Mouse (Mus musculus) lung, postnatal 14 days (tissue): ENCODE results near the gene Fbxw10.

Experiments
- DNase-seq: peaks from one replicate; pipeline ENCODE4 v3.0.0; 2021

Fbxw10 gene

GRCm38 (mm10) chr11:62844562-62844961, 2.3 kb upstream of the Fbxw10 start:
- DNase-seq: no peak

- DNase-seq: no peak
Observed at GRCm38 (mm10) chr11:62845730-62846129, 1.1 kb upstream of the Fbxw10 start.

DNA sequence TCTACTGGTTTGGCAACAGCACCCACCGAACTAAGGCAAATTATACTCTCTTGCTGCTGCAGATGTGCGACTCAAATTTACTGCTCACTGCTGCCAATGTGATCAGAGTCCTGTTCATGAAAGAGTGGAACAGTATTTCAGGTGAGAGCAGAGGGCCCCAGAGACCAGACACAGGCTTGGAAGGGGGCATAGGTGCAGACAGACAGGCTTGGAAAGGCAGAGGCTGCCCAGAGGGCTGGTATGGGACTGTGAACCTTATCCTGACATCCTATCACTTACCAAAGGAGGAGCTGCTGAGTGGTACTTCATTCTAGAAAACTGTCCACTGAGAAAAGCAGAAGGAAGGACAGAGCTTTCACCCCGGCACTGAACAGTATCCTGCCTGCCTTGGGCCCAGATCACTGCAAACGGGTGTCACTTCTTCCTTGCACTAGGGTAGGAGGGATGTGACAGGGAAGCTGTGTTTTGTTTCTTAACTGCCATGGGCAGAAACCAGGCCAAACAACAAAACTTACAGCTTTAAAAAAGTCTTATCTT, 854 bp downstream of the Fbxw10 start:
- no peak for DNase-seq

- DNase-seq: no peak
Observed at GRCm38 (mm10) chr11:62848301-62848700, 1.4 kb downstream of the Fbxw10 start.

DNA sequence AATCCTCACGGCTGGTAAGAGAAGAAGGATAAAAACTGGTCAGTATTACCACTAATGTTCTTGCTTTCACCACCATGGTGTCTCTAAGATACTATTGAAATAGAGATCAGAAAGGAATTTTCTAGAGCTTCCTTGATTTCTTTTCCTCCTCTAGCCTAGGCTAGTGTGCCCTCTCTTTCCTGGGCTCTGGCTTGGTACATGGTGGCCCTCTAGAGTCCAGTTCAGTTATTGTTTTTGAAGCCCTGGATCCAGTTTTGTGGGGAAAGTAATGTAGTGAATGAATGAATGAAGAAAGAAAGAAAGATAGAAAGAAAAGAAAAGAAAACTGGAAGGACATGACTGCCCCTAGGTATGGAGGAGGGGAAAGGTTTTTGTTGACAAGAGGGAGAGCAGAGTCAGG, 4.3 kb downstream of the Fbxw10 start:
- DNase-seq: peak; percentile 20

GRCm38 (mm10) chr11:62853334-62853733, 6.5 kb downstream of the Fbxw10 start:
- no peak for DNase-seq

- DNase-seq: no peak
Observed at GRCm38 (mm10) chr11:62865562-62865961, 18.7 kb downstream of the Fbxw10 start.

- no peak for DNase-seq
Observed at GRCm38 (mm10) chr11:62866685-62867084, 19.8 kb downstream of the Fbxw10 start.

DNA sequence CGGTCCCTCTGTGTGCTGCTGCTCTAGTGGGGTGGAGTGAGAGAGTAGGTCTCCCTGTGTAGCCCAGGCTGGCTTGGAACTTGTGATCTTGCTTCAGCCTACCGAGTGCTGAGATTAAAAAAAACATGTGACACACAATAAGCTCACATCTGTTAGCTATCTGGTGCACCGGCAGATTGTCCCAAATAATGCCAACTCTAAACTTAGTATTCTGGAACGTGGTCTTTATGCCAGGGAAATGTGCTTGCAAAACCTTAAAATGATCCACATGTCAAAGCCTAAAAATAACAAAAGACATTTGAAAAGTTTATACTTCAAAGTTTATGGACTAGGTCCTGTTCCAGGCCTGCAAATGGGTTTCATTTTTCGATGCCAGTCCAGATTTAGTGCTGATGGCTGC, 22.3 kb downstream of the Fbxw10 start:
- no peak for DNase-seq

- DNase-seq: no peak
Observed at GRCm38 (mm10) chr11:62869715-62870371, 23.0 kb downstream of the Fbxw10 start.

DNA sequence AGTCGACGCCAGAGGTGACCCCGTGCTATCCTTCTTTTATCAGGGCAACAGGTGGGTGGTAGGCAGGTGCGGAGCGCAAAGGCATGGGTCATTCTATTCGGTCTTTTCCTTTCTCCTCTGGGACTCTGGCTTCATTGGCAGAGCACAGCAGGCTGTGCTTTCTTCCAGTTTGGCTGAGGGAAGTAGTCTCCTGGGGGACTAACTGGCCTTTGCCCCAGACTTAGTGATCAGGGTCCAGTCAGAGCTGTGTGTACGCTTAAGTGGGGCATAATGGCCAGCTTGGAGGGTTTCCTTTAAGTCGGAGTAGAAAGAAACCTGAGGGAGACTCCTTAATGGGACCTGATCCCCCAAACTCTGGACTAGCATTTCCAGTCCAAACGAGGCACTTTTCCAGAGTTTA, 26.6 kb downstream of the Fbxw10 start:
- DNase-seq: no peak

DNA sequence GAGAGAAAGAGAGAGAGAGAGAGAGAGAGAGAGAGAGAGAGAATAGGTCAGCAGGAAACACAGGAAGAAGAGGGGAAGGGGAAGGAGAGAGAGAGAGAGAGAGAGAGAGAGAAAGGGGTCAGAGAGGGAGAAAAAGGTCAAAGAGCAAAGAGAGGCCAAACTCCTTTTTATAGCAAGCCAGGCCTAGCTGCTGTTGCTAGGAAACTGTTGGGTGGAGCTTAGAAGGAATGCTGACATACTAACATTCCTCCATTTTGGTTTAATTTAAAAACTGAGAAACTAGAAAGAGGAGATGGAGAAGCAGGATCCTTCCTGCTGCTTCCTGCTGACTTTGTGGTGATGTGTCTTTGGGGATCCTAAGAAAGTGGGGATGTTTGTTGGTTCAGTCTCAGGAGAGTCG, 28.8 kb downstream of the Fbxw10 start:
- no peak for DNase-seq

- DNase-seq: no peak
Observed at GRCm38 (mm10) chr11:62876445-62876844, 29.6 kb downstream of the Fbxw10 start.

DNA sequence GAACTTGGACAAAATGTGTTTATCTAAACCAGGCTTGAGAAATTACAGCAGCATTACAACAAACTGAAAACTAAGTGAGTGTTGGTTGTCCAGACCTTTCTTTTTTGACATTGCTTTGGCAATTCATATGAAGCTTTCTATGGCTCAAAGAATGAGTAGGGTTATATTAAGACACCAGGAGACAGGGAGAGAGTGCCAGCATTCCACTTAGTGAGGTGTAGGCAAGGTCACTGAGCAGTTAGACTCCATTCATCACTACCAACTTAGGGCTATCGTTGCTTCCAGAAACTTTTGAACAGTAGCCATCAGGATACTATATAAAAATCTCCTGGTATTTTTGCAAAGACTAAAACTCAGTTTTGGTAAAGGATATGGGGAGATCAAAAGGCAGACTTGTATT, 30.5 kb downstream of the Fbxw10 start:
- DNase-seq: no peak

DNA sequence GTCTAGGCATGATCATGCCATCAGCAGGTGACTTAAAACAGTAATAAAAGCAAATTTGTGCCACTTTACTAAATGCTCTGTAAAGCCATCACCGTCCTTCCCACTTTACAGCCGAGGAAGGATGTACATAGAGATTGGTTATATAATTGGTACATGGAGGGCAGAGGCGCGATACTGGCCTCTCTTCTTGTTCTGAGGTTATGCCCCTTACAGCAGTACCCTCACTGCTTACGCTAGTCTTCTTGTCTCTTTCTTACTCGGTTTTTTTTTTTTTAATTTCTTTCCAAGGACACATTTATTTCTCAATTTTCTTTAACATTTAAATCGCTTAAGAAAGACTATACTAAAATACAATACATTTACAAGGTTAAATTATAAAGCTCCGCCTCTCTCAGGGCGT, 31.9 kb downstream of the Fbxw10 start:
- DNase-seq: no peak

DNA sequence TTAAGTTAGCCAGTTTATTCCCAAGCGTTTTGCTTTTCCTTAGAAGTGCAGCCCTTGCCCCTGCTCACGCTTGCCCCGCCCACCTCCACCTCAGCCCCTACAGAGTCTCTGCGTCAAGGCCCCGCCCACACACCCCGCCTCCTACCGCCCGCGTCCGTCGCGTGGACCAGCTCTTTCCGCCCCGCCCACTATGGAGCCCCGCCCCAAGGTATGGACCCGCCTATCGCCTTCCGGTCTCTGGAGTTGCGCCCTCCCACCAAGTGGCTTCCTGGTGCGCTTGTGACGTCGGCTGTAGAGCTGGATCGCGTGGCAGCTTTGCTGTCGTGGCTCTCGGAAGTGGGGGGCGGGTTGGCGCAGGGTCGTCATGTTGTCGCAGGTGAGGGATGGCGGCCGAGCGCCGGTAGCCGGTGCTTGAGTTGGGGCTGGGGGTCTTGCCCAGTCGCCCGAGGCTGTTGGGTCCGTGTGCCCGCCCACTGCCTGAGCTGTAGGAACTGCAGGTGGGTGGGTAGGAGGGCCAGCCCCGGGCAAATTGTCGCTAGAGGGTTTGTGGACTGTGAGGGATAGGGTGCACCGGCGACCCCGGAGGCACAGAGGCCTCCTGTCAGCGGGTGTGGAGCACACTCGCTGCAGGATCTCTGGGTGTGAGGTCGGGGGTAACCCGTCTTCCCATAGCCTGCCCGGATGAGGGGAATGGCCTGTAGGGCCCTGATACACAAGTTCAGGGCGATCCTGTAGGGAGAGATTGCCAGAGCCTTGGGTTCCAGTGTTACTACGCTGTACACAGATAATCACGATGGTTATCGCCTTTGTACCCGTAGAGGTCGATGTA, 32.6 kb downstream of the Fbxw10 start, which contains the start of gene Tvp23b:
Tvp23b (plus strand) TSS at position 236 of the 829 bp plus-strand sequence.
- DNase-seq: peak; percentile 100

GRCm38 (mm10) chr11:62883407-62883806, 36.5 kb downstream of the Fbxw10 start:
- DNase-seq: no peak

DNA sequence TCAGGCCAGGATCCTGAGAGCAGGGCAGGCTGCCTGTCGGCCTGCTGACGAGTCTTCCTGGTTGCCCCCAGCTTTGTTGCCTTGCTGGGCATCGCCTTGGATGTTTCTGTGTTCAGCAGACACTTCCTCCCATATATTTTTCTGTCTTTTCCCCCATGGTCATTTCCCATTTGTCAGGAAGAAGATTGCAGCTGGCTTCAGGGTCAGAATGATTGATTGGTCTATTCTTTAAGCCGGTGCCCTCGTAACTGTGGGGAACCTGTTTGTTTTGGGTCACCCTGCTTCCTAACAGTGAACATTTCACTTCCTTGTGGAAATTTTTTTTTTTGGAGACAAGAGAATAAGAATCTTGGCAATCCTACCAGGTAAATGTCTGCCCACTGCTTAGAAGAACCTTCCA, 38.5 kb downstream of the Fbxw10 start:
- no peak for DNase-seq

- DNase-seq: no peak
Observed at GRCm38 (mm10) chr11:62890796-62891195, 43.9 kb downstream of the Fbxw10 start.

- DNase-seq: no peak
Observed at GRCm38 (mm10) chr11:62891763-62892162, 44.9 kb downstream of the Fbxw10 start.

DNA sequence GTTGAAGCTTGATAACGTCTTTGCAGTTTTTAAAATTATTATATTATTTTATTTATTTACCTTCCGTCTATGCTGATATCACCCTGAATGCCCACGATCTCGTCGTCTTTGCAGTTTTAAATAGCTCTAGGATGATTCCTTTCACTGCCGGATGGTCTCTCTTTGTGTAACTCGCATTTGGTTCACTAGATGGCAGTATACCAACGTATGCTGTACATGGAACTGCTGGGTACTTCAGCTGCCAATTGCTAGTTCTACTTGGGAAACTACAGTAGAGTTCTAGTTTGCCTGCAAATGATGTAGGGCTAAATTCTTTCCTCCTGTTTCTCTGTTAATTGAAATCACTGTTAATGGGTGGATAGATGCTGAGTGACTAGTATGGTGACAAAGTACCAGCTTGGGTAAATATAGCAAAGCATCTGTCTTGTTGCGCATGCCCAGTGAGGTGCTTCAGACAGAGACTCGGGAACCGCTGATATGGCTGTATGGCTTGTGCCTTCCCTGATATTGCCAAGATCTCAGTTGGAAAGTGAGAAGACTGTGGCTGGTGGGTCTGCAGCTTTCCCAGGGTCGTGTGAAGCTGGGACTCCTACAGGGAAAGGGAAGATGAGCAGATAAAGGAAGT, 54.9 kb downstream of the Fbxw10 start:
- peak; percentile 82 for DNase-seq

GRCm38 (mm10) chr11:62903871-62904495, 57.1 kb downstream of the Fbxw10 start:
- DNase-seq: no peak

- no peak for DNase-seq
Observed at GRCm38 (mm10) chr11:62909720-62910306, 62.9 kb downstream of the Fbxw10 start.
